Mouse (Mus musculus) kidney, embryonic 14.5 days (tissue): ENCODE measurements around the gene Myzap. TPM values are rescaled to one million over a fixed set of nuclear protein-coding genes. Genes with fewer than 3 reads are reported as not detected.
"Not testable (repeated sequence)": the region's sequence is repeated elsewhere in the genome, so short reads cannot be mapped to it uniquely, and the experiment has no call there.

Experiments
- ATAC-seq: fragments of 200-750 bp; cut with Nextera tagmentation; 2 replicates; pipeline ENCODE4 v1.8.0; 2017; ENCODE audit warnings: moderate number of reproducible peaks, mild to moderate bottlenecking, moderate TSS enrichment, moderate library complexity; ENCODE audit not compliant: low FRiP score, low TSS enrichment
- H3K27ac ChIP-seq: fragments of 300-500 bp; sonication (generic); 2 replicates; pipeline ENCODE4 v1.5.1; 2014; ENCODE audit warnings: low read depth, mild to moderate bottlenecking, low read length, moderate library complexity, mixed read lengths
- H3K27me3 ChIP-seq: fragments of 300-500 bp; sonication (generic); 2 replicates; pipeline ENCODE4 v1.6.1; 2014; ENCODE audit warnings: mild to moderate bottlenecking, low read length; ENCODE audit not compliant: control insufficient read depth, insufficient read depth
- H3K36me3 ChIP-seq: fragments of 300-500 bp; sonication (generic); 2 replicates; pipeline ENCODE4 v1.6.1; 2014; ENCODE audit warnings: low read length, mixed read lengths; ENCODE audit not compliant: control insufficient read depth, insufficient read depth
- H3K4me1 ChIP-seq: fragments of 300-500 bp; sonication (generic); 2 replicates; pipeline ENCODE4 v1.6.1; 2014; ENCODE audit warnings: low read length, mixed read lengths; ENCODE audit not compliant: control insufficient read depth, insufficient read depth
- H3K4me2 ChIP-seq: fragments of 300-500 bp; sonication (generic); replicated peaks from 2 replicates; pipeline ENCODE4 v1.6.1; 2014; ENCODE audit warnings: low read depth, mild to moderate bottlenecking, low read length
- H3K4me3 ChIP-seq: fragments of 300-500 bp; sonication (generic); 2 replicates; pipeline ENCODE4 v1.5.1; 2014; ENCODE audit warnings: mild to moderate bottlenecking, low read length
- H3K9ac ChIP-seq: fragments of 300-500 bp; sonication (generic); 2 replicates; pipeline ENCODE4 v1.6.1; 2014; ENCODE audit warnings: low read depth, mild to moderate bottlenecking, low read length, moderate library complexity
- H3K9me3 ChIP-seq: fragments of 300-500 bp; sonication (generic); 2 replicates; pipeline ENCODE4 v1.6.1; 2016; ENCODE audit warnings: low read length; ENCODE audit not compliant: control insufficient read depth
- WGBS: fragments of 180-500 bp; shearing (Covaris S2); extraction: QIAGEN DNeasy Blood & Tissue Kit; methylation state at CpG from one replicate; pipeline ENCODE4 v1.1.7; 2014; 5-methylcytosine and 5-hydroxymethylcytosine counted together
- polyA plus RNA-seq: library from polyadenylated mRNA; unstranded; fragments of >200 nt; fragmentation: Nextera tagmentation; extraction: Ambion mirVana; gene quantifications from 2 replicates; pipeline ENCODE4 v1.2.1, GENCODE M21; 2014

Gene Myzap
- polyA plus RNA-seq, 1 experiment from 2014 or later, result 18.6 TPM

GRCm38 (mm10) chr9:71486127-71486526 is 106.0 kb downstream of the Myzap start:
- no peak overlapping the region for H3K27ac ChIP-seq
- no peaks in the 10 kb centered on the region for H3K9me3 ChIP-seq
- peaks cover 22% of the 10 kb centered on the region for H3K4me1 ChIP-seq
- no peak overlapping the region for H3K4me2 ChIP-seq
- H3K9ac ChIP-seq, result peak overlapping the region; percentile 100; the same call in 1 of the 2 replicates
- no peaks in the 10 kb centered on the region for H3K27me3 ChIP-seq
- peaks cover 26% of the 10 kb centered on the region for H3K36me3 ChIP-seq
- 43% methylated on average over 7 of the region's 7 CpGs for WGBS
- H3K4me3 ChIP-seq, result peak overlapping the region; percentile 88
- ATAC-seq, result 0 out of 2 replicates have a peak, but pooled peaks have one; percentile 11

DNA sequence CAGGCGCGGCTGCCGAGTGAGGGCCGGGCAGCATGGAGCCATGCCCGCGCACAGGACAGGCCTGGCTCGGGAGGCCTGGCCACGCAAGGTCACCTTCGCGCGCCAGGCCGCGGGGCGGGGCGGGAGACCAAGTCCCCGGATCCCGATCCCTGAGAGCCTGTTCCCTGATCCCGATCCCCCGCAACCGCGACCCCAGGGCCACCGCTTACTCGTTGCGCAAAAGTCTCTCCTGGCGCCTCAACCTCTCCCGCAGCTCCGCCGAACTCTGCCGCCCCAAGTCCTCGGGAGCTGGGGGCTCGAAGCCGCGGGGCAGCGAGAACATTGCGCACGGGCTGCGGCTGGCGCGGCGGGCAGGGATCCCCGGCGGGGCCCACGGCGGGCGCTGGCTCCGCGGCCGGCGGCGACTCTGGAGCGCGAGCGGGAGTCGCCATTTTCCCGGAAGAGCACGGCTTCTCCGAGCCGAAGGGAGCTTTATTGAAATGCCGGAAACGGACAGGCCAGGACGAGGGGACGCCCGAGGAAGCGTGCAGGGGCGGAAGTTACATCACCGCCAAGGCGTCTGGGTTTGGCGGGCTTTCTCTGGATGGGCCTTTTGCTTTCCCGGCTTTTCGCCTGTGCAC is 106.6 kb downstream of the Myzap start, which contains the start of gene Polr2m:
TSS of gene Polr2m (minus strand) at position 461 of the 620 bp plus-strand sequence.
- H3K27ac ChIP-seq, result peak within 1 kb of the TSS; percentile 96
- ATAC-seq, result peak; percentile 97
- peak within 1 kb of the TSS; percentile 100 for H3K9ac ChIP-seq
- peaks cover 22% of the 10 kb centered on the region for H3K4me1 ChIP-seq
- H3K4me2 ChIP-seq, result peak within 1 kb of the TSS; percentile 47
- peak within 1 kb of the TSS; percentile 88 for H3K4me3 ChIP-seq
- no peaks in the 10 kb centered on the region for H3K9me3 ChIP-seq
- no peaks in the 10 kb centered on the region for H3K27me3 ChIP-seq
- under 1% methylated on average over 70 of the region's 70 CpGs for WGBS
- H3K36me3 ChIP-seq, result peaks cover 31% of the 10 kb centered on the region

DNA sequence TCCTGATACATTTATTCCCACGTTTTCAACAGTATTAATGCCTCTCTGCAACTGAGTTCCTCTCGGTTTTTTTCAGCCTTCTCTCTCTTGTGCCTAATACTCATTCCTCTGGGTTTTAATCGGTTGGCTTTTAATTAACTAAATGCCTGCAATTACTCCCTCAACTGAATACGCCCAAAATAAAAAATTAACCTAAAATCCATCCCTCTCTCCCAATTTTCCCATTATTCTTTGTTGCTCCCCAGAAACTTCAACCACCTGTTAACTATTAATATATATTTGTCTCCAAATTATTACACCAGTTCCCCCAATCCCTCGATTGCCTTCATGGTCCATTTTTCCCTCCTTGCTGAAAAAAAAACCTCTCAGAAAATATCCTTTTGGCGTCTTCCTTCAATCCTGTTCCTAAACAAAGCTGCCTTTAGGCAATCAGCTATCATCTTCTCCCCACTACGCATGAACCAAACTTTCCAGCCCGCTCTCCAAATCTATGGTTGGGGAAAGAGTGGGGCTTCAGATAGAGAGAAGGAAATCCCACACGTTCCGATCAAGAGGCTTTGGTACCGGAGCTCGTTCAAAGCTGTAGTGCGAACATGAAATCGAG is 107.2 kb downstream of the Myzap start:
- Histone ChIP-seq H3K9ac (peak overlapping the region; percentile 100), H3K4me2 (peak overlapping the region; percentile 47), H3K4me1 (peaks cover 16% of the 10 kb centered on the region), H3K36me3 (peaks cover 37% of the 10 kb centered on the region), H3K4me3 (peak overlapping the region; percentile 88), H3K9me3 (no peaks in the 10 kb centered on the region), H3K27me3 (no peaks in the 10 kb centered on the region), H3K27ac (peak overlapping the region; percentile 96)
- 1% methylated on average over 14 of the region's 14 CpGs for WGBS
- no peak for ATAC-seq

GRCm38 (mm10) chr9:71483872-71484271 is 108.3 kb downstream of the Myzap start:
- peak overlapping the region; percentile 47 for H3K4me2 ChIP-seq
- H3K4me1 ChIP-seq, result peaks cover 11% of the 10 kb centered on the region; the same call in 1 of the 2 replicates
- H3K4me3 ChIP-seq, result peak overlapping the region; percentile 88
- H3K36me3 ChIP-seq, result peaks cover 48% of the 10 kb centered on the region
- not testable (repeated sequence) for H3K27me3 ChIP-seq, ATAC-seq, H3K27ac ChIP-seq, H3K9me3 ChIP-seq
- 64% methylated on average over 7 of the region's 7 CpGs for WGBS
- peak overlapping the region; percentile 100; the same call in 1 of the 2 replicates for H3K9ac ChIP-seq

DNA sequence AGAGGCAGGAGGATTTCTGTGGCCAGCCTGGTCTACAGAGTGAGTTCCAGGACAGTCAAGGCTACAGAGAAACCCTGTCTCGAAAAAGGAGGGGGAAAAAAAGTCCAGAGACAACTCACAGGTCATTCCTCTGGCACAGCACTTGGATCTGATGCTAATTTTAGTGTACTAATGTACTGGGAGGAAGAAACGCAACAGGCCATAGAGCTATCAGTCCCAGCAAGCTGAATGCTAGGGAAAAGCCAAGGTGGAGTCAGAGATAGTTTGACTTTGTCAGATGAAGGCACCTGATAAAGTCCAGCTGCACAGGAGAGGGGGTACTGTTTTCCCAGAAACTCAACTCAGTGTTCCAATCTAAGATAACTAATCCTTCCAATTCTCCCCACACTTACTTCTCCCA is 111.9 kb downstream of the Myzap start:
- Histone ChIP-seq H3K36me3 (peaks cover 79% of the 10 kb centered on the region), H3K9me3 (no peaks in the 10 kb centered on the region), H3K27ac (no peak overlapping the region), H3K27me3 (no peaks in the 10 kb centered on the region), H3K4me3 (no peak overlapping the region), H3K4me1 (peaks cover 11% of the 10 kb centered on the region; the same call in 1 of the 2 replicates), H3K9ac (no peak overlapping the region), H3K4me2 (no peak overlapping the region)
- 93% methylated on average over 2 of the region's 2 CpGs for WGBS
- ATAC-seq, result no peak

DNA sequence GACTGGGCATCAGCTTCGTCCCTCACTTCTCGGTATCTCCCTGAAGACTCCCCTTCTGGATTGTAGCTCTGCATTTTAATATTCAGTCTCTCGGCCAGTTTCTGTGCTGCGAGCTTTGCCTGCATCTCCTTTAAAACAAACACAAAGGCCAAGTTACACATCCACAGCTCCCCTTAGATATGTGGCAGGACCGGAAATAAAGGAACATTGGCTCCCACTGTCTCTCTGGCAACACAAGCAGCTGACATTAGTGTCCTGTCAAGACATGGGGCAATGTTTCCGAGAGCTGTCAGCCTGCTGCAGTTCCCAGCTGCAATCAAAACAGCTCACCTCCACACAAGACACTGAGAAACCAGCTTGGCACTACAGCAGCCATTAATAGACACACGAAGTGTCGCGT is 112.7 kb downstream of the Myzap start:
- no peak for ATAC-seq
- peaks cover 88% of the 10 kb centered on the region for H3K36me3 ChIP-seq
- no peak overlapping the region for H3K9ac ChIP-seq
- H3K9me3 ChIP-seq, result no peaks in the 10 kb centered on the region
- no peak overlapping the region for H3K4me3 ChIP-seq
- no peak overlapping the region for H3K4me2 ChIP-seq
- no peak overlapping the region for H3K27ac ChIP-seq
- no peaks in the 10 kb centered on the region for H3K27me3 ChIP-seq
- 94% methylated on average over 9 of the region's 9 CpGs for WGBS
- peaks cover 11% of the 10 kb centered on the region; the same call in 1 of the 2 replicates for H3K4me1 ChIP-seq

- H3K27ac ChIP-seq, result no peak overlapping the region
- ATAC-seq, result no peak
- 0 out of 2 replicates have a peak, but pooled peaks cover 6% of the 10 kb centered on the region for H3K4me1 ChIP-seq
- 89% methylated on average over 7 of the region's 7 CpGs for WGBS
- H3K4me2 ChIP-seq, result no peak overlapping the region
- H3K4me3 ChIP-seq, result no peak overlapping the region
- H3K36me3 ChIP-seq, result peaks cover 90% of the 10 kb centered on the region
- no peaks in the 10 kb centered on the region for H3K9me3 ChIP-seq
- H3K27me3 ChIP-seq, result no peaks in the 10 kb centered on the region
- no peak overlapping the region for H3K9ac ChIP-seq
Observed at GRCm38 (mm10) chr9:71478596-71478995, 113.6 kb downstream of the Myzap start.

DNA sequence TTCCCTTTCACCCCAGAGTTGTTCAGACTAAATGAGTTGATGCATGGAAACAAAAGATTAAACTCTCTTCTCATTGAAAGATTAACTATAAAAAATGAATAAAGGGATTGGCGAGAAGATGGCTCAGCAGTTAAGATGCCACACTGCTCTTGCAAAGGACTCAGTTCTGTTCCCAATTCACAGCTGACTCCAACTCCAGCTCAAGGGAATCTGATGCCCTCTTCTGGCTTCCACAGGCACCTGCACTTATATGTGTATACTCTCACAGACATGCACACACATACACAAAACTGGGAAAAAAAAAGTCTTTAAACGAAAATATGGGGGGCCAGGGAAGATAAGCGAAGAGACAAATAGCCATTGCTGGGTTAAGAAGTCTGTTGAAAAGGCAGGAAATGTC is 115.6 kb downstream of the Myzap start:
- H3K9me3 ChIP-seq, result no peaks in the 10 kb centered on the region
- H3K4me2 ChIP-seq, result no peak overlapping the region
- no peak overlapping the region for H3K4me3 ChIP-seq
- H3K27me3 ChIP-seq, result no peaks in the 10 kb centered on the region
- no peak overlapping the region for H3K27ac ChIP-seq
- peaks cover 70% of the 10 kb centered on the region for H3K36me3 ChIP-seq
- no peak for ATAC-seq
- H3K4me1 ChIP-seq, result no peaks in the 10 kb centered on the region
- WGBS, result 97% methylated on average over 3 of the region's 3 CpGs
- no peak overlapping the region for H3K9ac ChIP-seq

- Histone ChIP-seq H3K4me3 (no peak overlapping the region), H3K36me3 (peaks cover 59% of the 10 kb centered on the region), H3K9ac (no peak overlapping the region), H3K4me2 (no peak overlapping the region), H3K4me1 (no peaks in the 10 kb centered on the region), H3K9me3 (no peaks in the 10 kb centered on the region), H3K27ac (no peak overlapping the region), H3K27me3 (no peaks in the 10 kb centered on the region)
- WGBS, result 96% methylated on average over 4 of the region's 4 CpGs
- ATAC-seq, result no peak
Observed at GRCm38 (mm10) chr9:71475536-71475935, 116.6 kb downstream of the Myzap start.
